Mouse (Mus musculus) CH12.LX (cell line): ENCODE measurements around the gene Ly75. TPM values are rescaled to one million over a fixed set of nuclear protein-coding genes. Genes with fewer than 3 reads are reported as not detected.

Source experiments
- DNase-seq: peaks from one replicate; pipeline ENCODE4 v3.0.0-alpha.2; 2013; ENCODE audit errors: extremely low read depth
- H3K27ac ChIP-seq: 2 replicates; pipeline ENCODE4 v1.5.1; 2012; ENCODE audit warnings: low read depth, mild to moderate bottlenecking, control low read depth, moderate library complexity; ENCODE audit not compliant: insufficient read depth
- H3K27me3 ChIP-seq: replicated peaks from 2 replicates; pipeline ENCODE3; 2012; ENCODE audit warnings: inconsistent platforms
- H3K36me3 ChIP-seq, 2 experiments: replicated peaks in 1 of 2; 2 replicates each; pipeline versions ENCODE3 to v1.6.1; 2012; ENCODE audit warnings: inconsistent platforms in 1 of 2, low read length in 1 of 2, mild to moderate bottlenecking in 1 of 2, mixed read lengths in 1 of 2, moderate library complexity in 1 of 2; ENCODE audit not compliant: control insufficient read depth in 1 of 2, insufficient read depth in 1 of 2
- H3K4me1 ChIP-seq, 2 experiments: 2 replicates each; pipeline ENCODE4 v1.6.1; 2012; ENCODE audit warnings: inconsistent platforms in 1 of 2, moderate library complexity in 1 of 2; ENCODE audit not compliant: insufficient read depth in 2 of 2, control insufficient read depth in 1 of 2
- H3K4me2 ChIP-seq: 2 replicates; pipeline ENCODE4 v1.6.1; 2012; ENCODE audit warnings: low read depth, mild to moderate bottlenecking, control low read depth; ENCODE audit not compliant: poor library complexity, insufficient read depth, severe bottlenecking
- H3K4me3 ChIP-seq, 3 experiments: fragments of 150-350 bp in 1 of 3; sonication (generic) in 1 of 3; replicated peaks in 1 of 3; 2 replicates each; pipeline versions ENCODE3 to v1.5.1; 2011 to 2012; ENCODE audit warnings: low read depth in 2 of 3, low read length in 2 of 3, mild to moderate bottlenecking in 2 of 3, moderate library complexity in 2 of 3, control low read depth in 1 of 3, improper control_type of control experiment in 1 of 3, inconsistent platforms in 1 of 3, mixed read lengths in 1 of 3; ENCODE audit not compliant: poor library complexity in 1 of 3
- H3K79me2 ChIP-seq: replicated peaks from 2 replicates; pipeline ENCODE4 v1.6.1; 2012; ENCODE audit warnings: mild to moderate bottlenecking, moderate library complexity; ENCODE audit not compliant: control insufficient read depth, poor library complexity, insufficient read depth, severe bottlenecking; ENCODE audit errors: extremely low read depth
- H3K9ac ChIP-seq: 2 replicates; pipeline ENCODE4 v1.6.1; 2012; ENCODE audit warnings: low read depth, mild to moderate bottlenecking, control low read depth, moderate library complexity; ENCODE audit not compliant: insufficient read depth
- H3K9me3 ChIP-seq: replicated peaks from 2 replicates; pipeline ENCODE3; 2012; ENCODE audit warnings: low read length, inconsistent platforms, mixed read lengths
- E2F4 ChIP-seq: IDR thresholded peaks from 2 replicates; pipeline ENCODE4 v1.6.1; 2011; ENCODE audit warnings: low read depth, low read length, improper control_type of control experiment; ENCODE audit not compliant: insufficient replicate concordance
- ELF1 ChIP-seq: IDR thresholded peaks from 2 replicates; pipeline ENCODE4 v1.6.1; 2014; ENCODE audit warnings: low read depth, mild to moderate bottlenecking, inconsistent platforms, low read length, improper control_type of control experiment
- EP300 ChIP-seq: IDR thresholded peaks from 2 replicates; pipeline ENCODE4 v1.6.1; 2011; ENCODE audit warnings: low read length, improper control_type of control experiment
- GABPA ChIP-seq: IDR thresholded peaks from 2 replicates; pipeline ENCODE4 v1.6.1; 2012; ENCODE audit warnings: low read depth, low read length, improper control_type of control experiment, inconsistent platforms; ENCODE audit not compliant: insufficient replicate concordance
- JUN ChIP-seq: IDR thresholded peaks from 2 replicates; pipeline ENCODE4 v1.6.1; 2011; ENCODE audit warnings: low read depth, mild to moderate bottlenecking, low read length, improper control_type of control experiment, moderate library complexity; ENCODE audit not compliant: insufficient read depth
- JUND ChIP-seq: conservative IDR thresholded peaks from 2 replicates; pipeline ENCODE4 v1.6.1; 2011; ENCODE audit warnings: low read depth, low read length, improper control_type of control experiment
- MAFK ChIP-seq: IDR thresholded peaks from 2 replicates; pipeline ENCODE4 v1.6.1; 2011; ENCODE audit warnings: low read length, improper control_type of control experiment; ENCODE audit not compliant: insufficient replicate concordance
- MAZ ChIP-seq: IDR thresholded peaks from 2 replicates; pipeline ENCODE4 v1.6.1; 2012; ENCODE audit warnings: low read depth, mild to moderate bottlenecking, inconsistent platforms, low read length, improper control_type of control experiment, moderate library complexity
- MYC ChIP-seq: IDR thresholded peaks from 2 replicates; pipeline ENCODE4 v1.6.1; 2011; ENCODE audit warnings: low read depth, mild to moderate bottlenecking, improper control_type of control experiment, low read length
- RAD21 ChIP-seq: IDR thresholded peaks from 2 replicates; pipeline ENCODE4 v1.6.1; 2011; ENCODE audit warnings: low read depth, mild to moderate bottlenecking, low read length, improper control_type of control experiment, moderate library complexity
- SIN3A ChIP-seq: IDR thresholded peaks from 2 replicates; pipeline ENCODE4 v1.6.1; 2012; ENCODE audit warnings: low read length, improper control_type of control experiment, inconsistent platforms
- SMC3 ChIP-seq: IDR thresholded peaks from 2 replicates; pipeline ENCODE4 v1.6.1; 2011; ENCODE audit warnings: low read depth, low read length, improper control_type of control experiment
- ZMIZ1 ChIP-seq: IDR thresholded peaks from 2 replicates; pipeline ENCODE4 v1.6.1; 2012; ENCODE audit warnings: low read depth, mild to moderate bottlenecking, inconsistent platforms, low read length, improper control_type of control experiment
- ZNF384 ChIP-seq: IDR thresholded peaks from 2 replicates; pipeline ENCODE4 v1.6.1; 2012; ENCODE audit warnings: low read depth, low read length, improper control_type of control experiment, inconsistent platforms
- dilution Hi-C: fragments of 300-500 bp; cut with MboI; formaldehyde crosslinking; loops from 2 replicates; pipeline ENCODE4 v1.14.3; 2020; ENCODE audit warnings: low sequenced_read_pairs; ENCODE audit not compliant: extremely low pct_unique_long_range_greater_than_20kb, extremely low pct_ligation_motif_present
- in situ Hi-C: fragments of 300-500 bp; cut with MboI; formaldehyde crosslinking; loops from 3 replicates; pipeline ENCODE4 v1.14.3; 2019; ENCODE audit warnings: low sequenced_read_pairs, low pct_ligation_motif_present, low pct_unique_long_range_greater_than_20kb, mixed read lengths
- polyA plus RNA-seq: library from polyadenylated mRNA; unstranded; fragments of >175 nt; gene quantifications from 2 replicates; pipeline ENCODE4 v1.2.1, GENCODE M21; 2012; ENCODE audit warnings: low read depth; ENCODE audit not compliant: insufficient read length
- total RNA-seq, 2 experiments: library from RNA; depleted of rRNA; stranded (reverse); fragments of 300-350 nt in 1 of 2; fragments of >200 nt in 1 of 2; gene quantifications; 2 replicates each; pipeline ENCODE4 v1.2.3; 2012 to 2014

Ly75 gene
- total and polyA plus RNA-seq, 3 experiments, result 10.6 to 32.2 (median 13.8) TPM

DNA sequence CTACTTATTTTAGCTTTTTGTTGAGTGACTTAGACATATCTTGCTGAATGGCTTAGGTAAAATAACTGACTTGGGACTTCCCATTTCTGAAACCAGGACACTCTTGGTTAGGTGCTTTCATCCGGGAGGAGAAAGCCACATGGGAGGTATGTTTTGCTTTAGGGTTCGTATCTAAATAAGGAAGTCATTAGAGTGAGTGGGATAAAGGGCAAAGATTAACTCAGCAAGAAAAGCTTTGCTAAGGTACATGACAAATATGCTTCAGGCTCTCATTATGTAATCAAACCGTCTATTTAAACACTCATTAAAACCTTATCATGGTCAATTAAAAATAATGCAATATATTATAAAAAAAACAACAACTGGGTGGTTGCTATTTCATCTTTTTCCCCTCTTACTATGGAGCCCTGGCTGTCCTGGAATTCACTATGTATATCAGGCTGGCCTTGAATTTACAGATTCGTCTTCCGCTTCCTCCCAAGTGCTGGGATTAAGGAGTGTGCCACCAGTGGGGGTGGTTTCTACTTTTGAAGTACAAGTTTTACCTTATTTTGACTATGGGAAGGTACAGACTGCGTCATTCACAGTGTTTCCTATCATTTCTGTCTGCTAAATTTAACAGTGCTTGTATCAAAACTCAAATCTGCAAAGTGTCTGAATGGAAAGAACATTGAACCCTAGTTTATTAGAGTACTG is 60.9 kb downstream of the Ly75 start:
- Histone ChIP-seq H3K27me3 (no peaks in the 10 kb centered on the region), H3K27ac (no peak overlapping the region), H3K36me3 (peaks cover 50 to 64% of the 10 kb centered on the region in 2 experiments), H3K4me2 (no peak overlapping the region), H3K9ac (no peak overlapping the region), H3K9me3 (no peaks in the 10 kb centered on the region)
- no peak for DNase-seq
- dilution Hi-C loops, result no loop called here
- TF ChIP-seq GABPA (no peak), RAD21 (no peak), MAZ (no peak)
- TF ChIP-seq, all 38 proteins: peak for 0
- in situ Hi-C loops, result no loop called here
- H3K4me3 ChIP-seq, result no peak overlapping the region
- H3K79me2 ChIP-seq, result no peaks in the 10 kb centered on the region
- peaks cover 3 to 25% of the 10 kb centered on the region in 2 experiments; a peak in 3 of 4 replicates for H3K4me1 ChIP-seq

DNA sequence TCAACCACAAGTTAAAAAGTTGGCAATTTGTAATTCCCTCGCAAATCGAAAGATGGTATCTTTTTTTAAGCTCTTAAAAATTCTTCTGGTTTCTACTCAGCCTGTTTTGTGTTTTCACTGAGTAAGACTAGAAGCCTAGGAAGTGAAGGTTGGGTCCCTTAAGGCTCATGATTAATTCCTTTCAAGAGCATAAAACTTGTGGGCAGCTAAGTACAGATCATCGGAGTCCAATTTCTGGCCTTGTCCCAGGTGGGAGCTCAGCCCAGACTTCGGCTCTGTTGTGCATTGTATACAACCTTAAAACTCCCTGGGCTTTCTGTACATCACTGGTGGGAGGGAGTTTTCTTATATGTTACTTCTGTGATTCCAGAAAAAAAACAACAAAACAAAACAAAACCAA is 79.3 kb downstream of the Ly75 start:
- no peak overlapping the region for H3K4me2 ChIP-seq
- in situ Hi-C loops, result no loop called here
- TF ChIP-seq EP300 (no peak), MYC (no peak), MAZ (no peak), ZMIZ1 (no peak), JUND (no peak), ZNF384 (no peak), GABPA (no peak), JUN (no peak), MAFK (no peak), ELF1 (no peak), RAD21 (no peak), SMC3 (no peak), SIN3A (no peak)
- TF ChIP-seq, all 38 proteins: peak for 0
- no peak for DNase-seq
- no peak overlapping the region for H3K27ac ChIP-seq
- no peak overlapping the region for H3K4me3 ChIP-seq
- H3K4me1 ChIP-seq, result no peaks in the 10 kb centered on the region
- no peaks in the 10 kb centered on the region for H3K9me3 ChIP-seq
- no peaks in the 10 kb centered on the region for H3K79me2 ChIP-seq
- dilution Hi-C loops, result no loop called here
- H3K9ac ChIP-seq, result no peak overlapping the region
- no peaks in the 10 kb centered on the region for H3K27me3 ChIP-seq
- H3K36me3 ChIP-seq, result peaks cover 36 to 63% of the 10 kb centered on the region in 2 experiments

DNA sequence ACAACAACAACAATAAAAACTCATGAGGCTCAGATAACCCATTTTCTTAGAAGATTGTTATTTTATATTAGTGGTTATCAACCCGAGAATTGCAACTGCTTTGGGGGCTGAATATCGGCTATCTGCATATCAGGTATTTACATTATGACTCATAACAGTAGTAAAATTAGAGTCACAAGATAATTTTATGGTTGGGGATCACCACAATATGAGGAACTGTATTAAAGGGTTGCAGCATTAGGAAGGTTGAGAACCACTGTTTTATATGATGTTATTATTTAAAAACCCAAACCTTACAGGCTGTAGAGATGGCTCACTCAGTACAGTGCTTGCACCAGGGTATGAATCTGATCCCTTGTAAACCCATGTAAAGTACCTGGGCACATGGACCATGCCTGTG is 83.8 kb downstream of the Ly75 start:
- Histone ChIP-seq H3K4me3 (no peak overlapping the region), H3K9ac (no peak overlapping the region), H3K4me1 (peaks cover 0 to 4% of the 10 kb centered on the region in 2 experiments; a peak in 1 of 4 replicates), H3K79me2 (no peaks in the 10 kb centered on the region), H3K27me3 (no peaks in the 10 kb centered on the region), H3K4me2 (no peak overlapping the region), H3K9me3 (no peaks in the 10 kb centered on the region), H3K27ac (no peak overlapping the region), H3K36me3 (peaks cover 30 to 41% of the 10 kb centered on the region in 2 experiments)
- dilution Hi-C loops, result no loop called here
- in situ Hi-C loops, result no loop called here
- TF ChIP-seq EP300 (0 out of 2 replicates have a peak, but pooled peaks have one; percentile 11), E2F4 (no peak)
- peak; percentile 17 for DNase-seq
